Mouse (Mus musculus) layer of hippocampus, adult 11-12 months (tissue): ENCODE results near the gene Klhl18.
A peak's percentile ranks its signal among the peaks of the same experiment; 100 is the strongest.
"Not testable (repeated sequence)": the region's sequence is repeated elsewhere in the genome, so short reads cannot be mapped to it uniquely, and the experiment has no call there.

ENCODE experiments used
- DNase-seq: peaks from one replicate; pipeline ENCODE4 v3.0.0; 2022; ENCODE audit warnings: low spot score

Gene Klhl18

GRCm38 (mm10) chr9:110419511-110420112 lies 56.9 kb downstream of the Klhl18 start, which contains the start of gene Ngp:
TSS of gene Ngp (plus strand) at chr9:110419747.
- no peak for DNase-seq

- peak; percentile 45 for DNase-seq
Observed at GRCm38 (mm10) chr9:110413785-110414184, 62.7 kb downstream of the Klhl18 start.

DNA sequence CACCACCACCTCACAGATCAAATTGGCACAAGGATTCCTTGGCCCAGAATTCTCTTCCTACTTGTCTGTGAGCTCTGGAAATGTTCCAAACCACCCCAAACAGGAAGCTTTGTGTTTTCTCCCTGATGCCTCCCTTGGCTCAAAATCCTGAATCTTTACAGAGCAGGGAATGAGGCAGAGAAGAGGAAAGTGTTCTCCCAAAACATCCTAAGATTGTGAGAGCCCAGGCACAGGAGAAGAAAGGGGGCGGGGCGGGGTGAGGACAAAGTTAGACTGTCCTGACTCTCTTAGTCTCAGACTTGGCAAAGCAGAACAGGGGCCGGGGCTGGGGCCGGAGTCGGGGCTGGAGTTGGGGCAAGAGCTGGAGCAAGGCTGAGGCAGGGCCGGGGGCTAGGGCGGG lies 63.6 kb downstream of the Klhl18 start:
- DNase-seq, result no peak

- DNase-seq, result peak; percentile 89
Observed at GRCm38 (mm10) chr9:110410908-110411887, 65.3 kb downstream of the Klhl18 start.

DNA sequence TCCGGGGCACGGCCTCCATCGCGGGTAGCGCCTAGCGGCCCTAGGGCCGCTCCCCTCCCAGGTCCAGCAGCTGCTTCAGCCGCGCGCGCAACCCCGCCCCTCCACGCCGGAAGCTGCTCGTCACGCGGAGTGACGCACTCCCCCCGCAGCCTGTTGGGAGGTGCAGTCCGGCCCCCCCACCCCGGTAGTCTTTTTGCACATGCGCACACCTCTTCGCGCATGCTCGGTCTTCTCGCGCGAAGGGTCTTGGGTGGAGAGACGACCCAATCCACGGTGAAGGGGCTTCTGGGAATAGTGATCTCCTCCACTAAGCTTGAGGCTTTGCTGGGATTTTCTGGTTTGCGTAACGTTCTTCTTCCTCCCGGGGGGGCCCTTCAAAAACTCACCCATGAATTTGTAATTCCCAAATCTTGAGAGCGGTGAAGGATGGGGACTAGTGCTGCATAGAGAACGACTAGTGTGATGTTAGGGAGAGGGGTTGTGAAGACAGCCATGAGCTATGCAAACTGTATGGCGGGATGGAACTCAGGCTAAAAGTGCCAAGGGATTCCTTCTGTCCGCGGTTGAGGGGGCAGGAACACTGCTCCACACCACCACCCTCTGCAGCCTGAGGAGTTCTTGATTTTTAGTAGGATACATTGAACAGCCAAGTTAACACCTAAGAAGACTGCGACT lies 68.3 kb downstream of the Klhl18 start, which contains the start of gene Ptpn23:
Ptpn23 (minus strand) TSS at position 115 of the 675 bp plus-strand sequence.
- peak; percentile 95 for DNase-seq

DNA sequence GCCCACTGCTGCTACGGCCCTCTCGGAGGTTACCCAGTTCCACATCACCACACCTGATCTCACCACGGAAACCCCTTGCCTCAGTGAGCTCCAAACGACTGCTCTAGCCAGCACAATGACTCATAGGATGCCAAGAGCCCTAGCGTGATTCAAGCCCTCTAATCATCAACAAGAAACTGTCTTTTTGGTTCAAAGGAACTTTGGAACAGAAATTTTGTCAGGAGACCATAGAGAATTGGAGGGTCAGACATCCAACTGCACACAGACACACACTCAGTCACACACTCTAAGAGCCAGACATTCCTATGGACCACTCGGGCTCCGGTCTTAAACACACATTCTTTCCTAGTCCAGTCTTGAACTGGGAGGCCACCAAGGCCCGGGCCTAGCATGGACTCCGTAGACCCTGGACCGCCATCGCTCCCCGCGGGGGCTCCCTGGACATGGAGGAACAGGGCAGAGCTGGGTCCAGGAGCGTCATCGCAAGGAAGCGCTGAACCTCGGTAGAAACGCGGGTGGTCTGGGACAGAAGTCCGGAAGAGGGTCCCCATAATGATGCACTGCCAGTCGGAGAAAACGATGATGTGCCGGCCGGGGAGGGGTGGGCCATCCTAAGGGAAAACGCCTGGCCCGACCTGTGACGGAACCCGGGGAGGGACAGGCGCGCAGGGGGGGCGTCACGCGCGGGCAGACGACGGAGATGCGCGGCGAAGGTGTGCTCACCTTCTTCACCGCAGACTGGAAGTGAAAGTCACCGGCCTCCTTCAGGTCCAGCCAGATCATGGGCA lies 69.0 kb downstream of the Klhl18 start:
- DNase-seq, result no peak

GRCm38 (mm10) chr9:110403240-110403639 lies 73.3 kb downstream of the Klhl18 start:
- not testable (repeated sequence) for DNase-seq

GRCm38 (mm10) chr9:110402731-110403130 lies 73.8 kb downstream of the Klhl18 start:
- DNase-seq, result no peak

DNA sequence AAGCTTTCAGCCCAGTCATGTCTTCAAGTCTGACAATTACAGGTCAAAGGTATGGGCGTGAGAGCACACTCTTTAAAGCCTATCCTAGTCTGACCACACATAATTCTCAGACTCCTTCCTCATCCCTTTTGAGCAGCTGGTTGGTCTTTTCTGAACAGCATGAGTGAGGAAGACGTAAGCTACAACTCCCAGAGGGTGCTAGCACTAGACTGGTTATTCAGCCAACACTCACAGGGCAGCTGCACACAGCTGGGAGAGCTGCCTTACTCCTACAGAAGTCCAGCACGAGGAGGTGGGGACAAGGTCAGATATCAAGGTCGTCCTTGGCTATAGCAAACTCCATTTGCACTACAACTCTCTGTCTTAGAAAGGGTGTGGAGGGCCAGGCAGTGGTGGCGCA lies 75.8 kb downstream of the Klhl18 start:
- DNase-seq, result no peak

GRCm38 (mm10) chr9:110393295-110393694 lies 83.2 kb downstream of the Klhl18 start:
- no peak for DNase-seq

DNA sequence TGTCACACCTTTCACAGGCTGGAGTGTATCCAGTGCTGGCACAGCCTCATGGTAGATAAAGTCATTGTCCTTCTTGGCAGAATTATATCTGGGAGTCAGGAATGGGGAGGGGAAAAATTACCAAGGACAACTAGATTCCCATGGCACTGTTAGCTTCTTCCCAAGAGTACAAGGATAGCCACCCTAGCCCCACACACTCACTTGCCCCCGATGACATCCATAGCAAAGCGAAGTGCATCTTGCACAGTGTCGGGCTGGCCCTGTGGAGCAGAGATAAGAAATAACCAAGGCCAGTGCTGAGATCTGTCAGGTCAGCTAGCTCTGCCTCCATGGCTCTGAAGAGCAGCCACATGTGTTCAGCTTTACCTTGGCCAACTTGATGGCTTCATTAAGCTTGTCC lies 85.7 kb downstream of the Klhl18 start:
- DNase-seq, result no peak

GRCm38 (mm10) chr9:110388011-110388410 lies 88.5 kb downstream of the Klhl18 start:
- no peak for DNase-seq

DNA sequence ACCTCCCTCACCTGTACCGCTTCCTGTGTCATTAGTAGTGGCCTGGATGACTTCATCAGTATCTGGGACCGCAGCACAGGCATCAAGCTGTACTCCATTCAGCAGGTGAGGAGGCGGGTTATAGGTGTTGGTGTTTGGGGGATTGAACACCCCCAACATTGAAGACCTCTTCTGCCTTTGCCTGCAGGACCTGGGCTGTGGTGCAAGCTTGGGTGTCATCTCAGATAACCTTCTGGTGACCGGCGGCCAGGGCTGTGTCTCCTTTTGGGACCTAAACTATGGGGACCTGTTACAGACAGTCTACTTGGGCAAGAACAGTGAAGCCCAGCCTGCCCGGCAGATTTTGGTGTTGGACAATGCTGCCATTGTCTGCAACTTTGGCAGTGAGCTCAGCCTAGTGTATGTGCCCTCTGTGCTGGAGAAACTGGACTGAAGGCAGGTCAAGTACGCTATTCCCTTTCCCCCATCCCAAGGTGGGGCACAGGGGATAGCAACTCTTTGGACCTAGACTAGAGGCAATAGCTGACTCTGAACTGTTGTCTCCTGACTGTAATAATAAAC lies 92.0 kb downstream of the Klhl18 start:
- no peak for DNase-seq

GRCm38 (mm10) chr9:110381292-110381691 lies 95.2 kb downstream of the Klhl18 start:
- DNase-seq, result no peak

GRCm38 (mm10) chr9:110380662-110381061 lies 95.8 kb downstream of the Klhl18 start:
- no peak for DNase-seq

GRCm38 (mm10) chr9:110379361-110379760 lies 97.1 kb downstream of the Klhl18 start:
- no peak for DNase-seq

DNA sequence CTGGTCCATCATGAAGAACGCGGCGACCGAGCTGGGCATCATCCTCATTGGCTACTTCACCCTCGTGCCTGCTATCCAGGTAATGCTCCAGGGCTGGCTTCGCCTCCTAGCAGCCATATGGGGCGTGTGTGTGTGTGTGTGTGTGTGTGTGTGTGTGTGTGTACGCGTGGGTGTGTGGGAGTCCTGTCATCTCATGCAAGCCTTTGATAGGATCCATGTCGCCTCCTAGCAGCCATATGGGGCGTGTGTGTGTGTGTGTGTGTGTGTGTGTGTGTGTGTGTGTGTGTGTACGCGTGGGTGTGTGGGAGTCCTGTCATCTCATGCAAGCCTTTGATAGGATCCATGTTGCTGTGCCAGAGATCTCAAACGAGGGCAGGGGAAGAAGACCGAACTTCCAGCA lies 98.8 kb downstream of the Klhl18 start:
- not testable (repeated sequence) for DNase-seq
